Mouse (Mus musculus): ENCODE measurements around the gene Sh3pxd2a. TPM values are rescaled to one million over a fixed set of nuclear protein-coding genes. Genes with fewer than 3 reads are reported as not detected.

Gene Sh3pxd2a
- total and polyA plus RNA-seq, 3 experiments: 1.3 to 4.6 (median 3.2) TPM

DNA sequence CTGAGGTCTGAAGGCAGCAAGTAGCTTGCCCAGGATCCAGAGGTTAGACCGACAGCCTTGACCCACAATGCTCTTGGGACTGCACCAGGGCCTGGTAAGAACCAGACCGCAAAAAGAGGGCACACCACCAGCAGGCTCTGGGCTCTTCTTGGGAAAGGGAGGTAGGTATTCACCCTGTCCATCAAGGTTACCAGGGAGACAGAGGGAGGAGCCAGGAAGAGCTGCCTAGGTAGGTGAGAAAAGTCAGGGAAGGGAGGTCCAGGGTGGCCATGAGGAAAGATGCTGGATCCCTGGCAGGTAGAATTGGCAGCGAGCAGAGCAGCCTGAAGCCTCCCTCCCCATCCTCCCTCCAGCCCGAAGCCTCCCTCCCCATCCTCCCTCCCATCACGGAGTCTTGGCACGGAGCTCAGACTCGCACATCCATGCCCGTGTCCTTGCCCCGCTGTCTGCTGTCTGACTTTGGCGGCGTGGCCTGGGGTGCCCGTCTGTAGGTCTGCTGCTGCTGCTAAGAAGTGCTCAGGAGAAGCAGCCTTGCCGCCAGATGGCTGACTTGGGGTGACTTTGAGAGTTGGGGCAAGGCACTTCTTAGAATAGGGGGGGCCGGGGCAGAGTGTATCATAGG, 115.7 kb downstream of the Sh3pxd2a start:
- H3K27me3 ChIP-seq (replicated peaks): no peaks in the 10 kb centered on the region
- no peaks in the 10 kb centered on the region for H3K79me2 ChIP-seq (replicated peaks; ENCODE audit: control insufficient read depth, extremely low read depth, insufficient read depth, poor library complexity, severe bottlenecking)
- peaks cover 0 to 14% of the 10 kb centered on the region in 2 experiments; a peak in 2 of 4 replicates for H3K4me1 ChIP-seq (ENCODE audit: control insufficient read depth in 1 of 2, insufficient read depth in 2 of 2)
- no peak overlapping the region for H3K4me3 ChIP-seq (replicated peaks in 1 of 3; ENCODE audit: low read depth in 2 of 3, low read length in 2 of 3, poor library complexity in 1 of 3)
- no peaks in the 10 kb centered on the region for H3K9me3 ChIP-seq (replicated peaks; ENCODE audit: low read length)
- in situ Hi-C loops (cut with MboI; ENCODE audit: low pct_ligation_motif_present, low pct_unique_long_range_greater_than_20kb, low sequenced_read_pairs) (no loop called here), dilution Hi-C loops (cut with MboI; ENCODE audit: extremely low pct_ligation_motif_present, extremely low pct_unique_long_range_greater_than_20kb, low sequenced_read_pairs) (no loop called here)
- H3K27ac ChIP-seq (ENCODE audit: insufficient read depth, low read depth): no peak overlapping the region
- H3K4me2 ChIP-seq (ENCODE audit: insufficient read depth, low read depth, poor library complexity, severe bottlenecking): no peak overlapping the region
- DNase-seq (ENCODE audit: extremely low read depth): no peak
- H3K9ac ChIP-seq (ENCODE audit: insufficient read depth, low read depth): no peak overlapping the region
- peaks cover 0 to 35% of the 10 kb centered on the region in 2 experiments for H3K36me3 ChIP-seq (replicated peaks in 1 of 2; ENCODE audit: control insufficient read depth in 1 of 2, insufficient read depth in 1 of 2, low read length in 1 of 2)
- no peak for TF ChIP-seq MXI1 (IDR thresholded peaks at IDR 0.05; ENCODE audit: low read depth, low read length)

DNA sequence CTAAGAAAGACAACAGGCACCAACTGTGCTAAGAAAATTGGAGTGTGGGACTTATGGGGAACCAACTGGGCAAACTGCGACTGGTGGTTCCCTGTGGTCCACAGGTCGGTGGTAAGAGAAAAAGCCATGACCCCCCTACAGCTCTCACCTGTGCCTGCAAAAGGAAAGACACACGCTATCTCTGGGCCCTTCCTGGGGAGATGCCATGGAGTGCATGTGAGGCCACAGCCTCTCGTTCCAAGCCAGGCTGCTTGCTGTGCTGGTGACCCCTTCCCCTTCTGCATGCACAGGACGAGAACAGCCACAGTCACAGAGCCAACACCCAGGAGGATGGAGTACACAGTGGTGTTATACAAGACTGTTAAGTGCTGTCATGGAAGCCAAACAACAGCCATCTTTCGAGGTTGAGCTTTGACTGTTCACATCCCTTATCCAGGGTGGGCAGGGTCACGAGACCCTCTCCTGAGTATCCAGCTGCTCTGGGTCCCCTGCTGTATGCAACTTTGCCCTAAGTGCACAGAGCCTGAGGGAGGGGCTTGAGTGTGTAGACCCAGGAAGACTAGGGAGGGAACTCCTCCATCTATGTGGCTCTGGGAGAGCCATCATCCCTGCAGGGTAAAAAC, 117.1 kb downstream of the Sh3pxd2a start:
- no peaks in the 10 kb centered on the region for H3K27me3 ChIP-seq (replicated peaks)
- H3K9me3 ChIP-seq (replicated peaks; ENCODE audit: low read length): no peaks in the 10 kb centered on the region
- peaks cover 0 to 37% of the 10 kb centered on the region in 2 experiments for H3K36me3 ChIP-seq (replicated peaks in 1 of 2; ENCODE audit: control insufficient read depth in 1 of 2, insufficient read depth in 1 of 2, low read length in 1 of 2)
- H3K79me2 ChIP-seq (replicated peaks; ENCODE audit: control insufficient read depth, extremely low read depth, insufficient read depth, poor library complexity, severe bottlenecking): no peaks in the 10 kb centered on the region
- in situ Hi-C loops (cut with MboI; ENCODE audit: low pct_ligation_motif_present, low pct_unique_long_range_greater_than_20kb, low sequenced_read_pairs) (no loop called here), dilution Hi-C loops (cut with MboI; ENCODE audit: extremely low pct_ligation_motif_present, extremely low pct_unique_long_range_greater_than_20kb, low sequenced_read_pairs) (no loop called here)
- H3K4me3 ChIP-seq (replicated peaks in 1 of 3; ENCODE audit: low read depth in 2 of 3, low read length in 2 of 3, poor library complexity in 1 of 3): no peak overlapping the region
- DNase-seq (ENCODE audit: extremely low read depth): no peak
- H3K9ac ChIP-seq (ENCODE audit: insufficient read depth, low read depth): no peak overlapping the region
- TF ChIP-seq SMC3 (IDR thresholded peaks at IDR 0.05; ENCODE audit: low read depth, low read length) (no peak), HCFC1 (IDR thresholded peaks at IDR 0.05; ENCODE audit: low read depth, low read length) (no peak), POLR2AphosphoS2 (IDR thresholded peaks at IDR 0.05; ENCODE audit: low read depth, low read length) (no peak), RCOR1 (conservative IDR thresholded peaks at IDR 0.05; ENCODE audit: low read depth, low read length) (no peak), TBP (conservative IDR thresholded peaks at IDR 0.05; ENCODE audit: low read depth, low read length) (no peak), MAFK (IDR thresholded peaks at IDR 0.05; ENCODE audit: insufficient replicate concordance, low read length) (no peak), UBTF (IDR thresholded peaks at IDR 0.05; ENCODE audit: low read depth, low read length) (no peak), MAX (IDR thresholded peaks at IDR 0.05; ENCODE audit: low read length) (no peak), TCF12 (IDR thresholded peaks at IDR 0.05; ENCODE audit: low read depth, low read length) (no peak), ZNF384 (IDR thresholded peaks at IDR 0.05; ENCODE audit: low read depth, low read length) (no peak), EP300 (IDR thresholded peaks at IDR 0.05; ENCODE audit: low read length) (no peak), CTCF (conservative IDR thresholded peaks at IDR 0.05 in 1 of 2, IDR thresholded peaks at IDR 0.05 in 1 of 2; ENCODE audit: low read depth in 2 of 2, low read length in 2 of 2) (no peak), ZKSCAN1 (IDR thresholded peaks at IDR 0.05; ENCODE audit: borderline replicate concordance, low read depth, low read length) (no peak), JUND (conservative IDR thresholded peaks at IDR 0.05; ENCODE audit: low read depth, low read length) (no peak), PAX5 (IDR thresholded peaks at IDR 0.05; ENCODE audit: low read length) (no peak), USF2 (conservative IDR thresholded peaks at IDR 0.05; ENCODE audit: low read depth, low read length) (no peak), ETS1 (conservative IDR thresholded peaks at IDR 0.05; ENCODE audit: low read depth, low read length) (no peak)
- H3K27ac ChIP-seq (ENCODE audit: insufficient read depth, low read depth): no peak overlapping the region
- peaks cover 0 to 14% of the 10 kb centered on the region in 2 experiments; a peak in 2 of 4 replicates for H3K4me1 ChIP-seq (ENCODE audit: control insufficient read depth in 1 of 2, insufficient read depth in 2 of 2)
- no peak overlapping the region for H3K4me2 ChIP-seq (ENCODE audit: insufficient read depth, low read depth, poor library complexity, severe bottlenecking)

All from CH12.LX (cell line).